Mouse (Mus musculus): Measurements from ENCODE around the gene Ralgps1. TPM values are rescaled to one million over a fixed set of nuclear protein-coding genes. Genes with fewer than 3 reads are reported as not detected.

Gene Ralgps1
- polyA plus RNA-seq, 1 experiment, result 5.9 TPM

DNA sequence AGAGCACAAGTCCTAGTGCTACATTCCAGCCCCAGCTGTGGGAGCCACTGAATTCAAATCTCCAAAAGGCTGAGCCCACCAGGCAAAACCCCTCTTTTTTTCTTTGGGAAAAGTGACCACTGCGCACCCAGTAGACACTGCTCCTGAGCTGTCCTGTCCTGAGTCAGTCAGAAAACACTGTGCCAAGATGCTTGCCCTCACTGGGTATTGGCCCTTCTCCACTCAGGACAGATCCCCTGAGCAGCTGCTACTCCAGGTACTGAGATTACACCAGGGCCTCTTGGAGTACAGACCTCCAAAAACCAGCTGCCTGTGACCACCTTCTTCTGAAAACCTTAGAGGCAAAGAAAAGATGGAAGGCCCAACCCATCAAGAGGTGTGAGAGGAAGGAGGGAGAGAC lies 51.4 kb downstream of the Ralgps1 start:
- no peak for DNase-seq
- no peak for TF ChIP-seq CTCF (IDR thresholded peaks at IDR 0.05; ENCODE audit: insufficient read depth, low read length)
- no peak for TF ChIP-seq POLR2A (IDR thresholded peaks at IDR 0.05; ENCODE audit: borderline replicate concordance, extremely low read depth, low read depth, low read length)
- Histone ChIP-seq H3K4me3 (replicated peaks; ENCODE audit: extremely low read depth, low read depth, low read length) (no peak overlapping the region), H3K4me1 (ENCODE audit: control insufficient read depth, insufficient read depth, low read length) (no peaks in the 10 kb centered on the region)
- WGBS, result 92% methylated on average over 1 of the region's 1 CpGs

- WGBS, result 84% methylated on average over 5 of the region's 5 CpGs
- Histone ChIP-seq H3K4me3 (replicated peaks; ENCODE audit: extremely low read depth, low read depth, low read length) (no peak overlapping the region), H3K4me1 (ENCODE audit: control insufficient read depth, insufficient read depth, low read length) (no peaks in the 10 kb centered on the region)
- DNase-seq, result no peak
- TF ChIP-seq CTCF (IDR thresholded peaks at IDR 0.05; ENCODE audit: insufficient read depth, low read length) (no peak), POLR2A (IDR thresholded peaks at IDR 0.05; ENCODE audit: borderline replicate concordance, extremely low read depth, low read depth, low read length) (no peak)
These were observed 51.8 kb downstream of the Ralgps1 start for GRCm38 (mm10) chr2:33319455-33319854.

GRCm38 (mm10) chr2:33318491-33318964 lies 52.8 kb downstream of the Ralgps1 start:
- WGBS, result 55% methylated on average over 8 of the region's 8 CpGs
- TF ChIP-seq CTCF (IDR thresholded peaks at IDR 0.05; ENCODE audit: insufficient read depth, low read length) (no peak), POLR2A (IDR thresholded peaks at IDR 0.05; ENCODE audit: borderline replicate concordance, extremely low read depth, low read depth, low read length) (no peak)
- no peak for DNase-seq
- H3K4me3 ChIP-seq (replicated peaks; ENCODE audit: extremely low read depth, low read depth, low read length), result no peak overlapping the region
- no peaks in the 10 kb centered on the region for H3K4me1 ChIP-seq (ENCODE audit: control insufficient read depth, insufficient read depth, low read length)

GRCm38 (mm10) chr2:33316516-33316915 lies 54.8 kb downstream of the Ralgps1 start:
- Histone ChIP-seq H3K4me1 (ENCODE audit: control insufficient read depth, insufficient read depth, low read length) (no peaks in the 10 kb centered on the region), H3K4me3 (replicated peaks; ENCODE audit: extremely low read depth, low read depth, low read length) (no peak overlapping the region)
- 30% methylated on average over 7 of the region's 7 CpGs for WGBS
- TF ChIP-seq POLR2A (IDR thresholded peaks at IDR 0.05; ENCODE audit: borderline replicate concordance, extremely low read depth, low read depth, low read length), result no peak
- peak; percentile 66 for TF ChIP-seq CTCF (IDR thresholded peaks at IDR 0.05; ENCODE audit: insufficient read depth, low read length)
- DNase-seq, result peak; percentile 51

- no peaks in the 10 kb centered on the region for H3K4me1 ChIP-seq (ENCODE audit: control insufficient read depth, insufficient read depth, low read length)
- WGBS, result 78% methylated on average over 1 of the region's 1 CpGs
- DNase-seq, result no peak
- no peak overlapping the region for H3K4me3 ChIP-seq (replicated peaks; ENCODE audit: extremely low read depth, low read depth, low read length)
- TF ChIP-seq CTCF (IDR thresholded peaks at IDR 0.05; ENCODE audit: insufficient read depth, low read length) (no peak), POLR2A (IDR thresholded peaks at IDR 0.05; ENCODE audit: borderline replicate concordance, extremely low read depth, low read depth, low read length) (no peak)
These were observed 55.3 kb downstream of the Ralgps1 start for GRCm38 (mm10) chr2:33316063-33316405.

- WGBS, result 64% methylated on average over 4 of the region's 4 CpGs
- H3K4me3 ChIP-seq (replicated peaks; ENCODE audit: extremely low read depth, low read depth, low read length), result no peak overlapping the region
- TF ChIP-seq POLR2A (IDR thresholded peaks at IDR 0.05; ENCODE audit: borderline replicate concordance, extremely low read depth, low read depth, low read length) (no peak), CTCF (IDR thresholded peaks at IDR 0.05; ENCODE audit: insufficient read depth, low read length) (no peak)
- DNase-seq, result no peak
- H3K4me1 ChIP-seq (ENCODE audit: control insufficient read depth, insufficient read depth, low read length), result no peaks in the 10 kb centered on the region
These were observed 55.8 kb downstream of the Ralgps1 start for GRCm38 (mm10) chr2:33315233-33316062.

DNA sequence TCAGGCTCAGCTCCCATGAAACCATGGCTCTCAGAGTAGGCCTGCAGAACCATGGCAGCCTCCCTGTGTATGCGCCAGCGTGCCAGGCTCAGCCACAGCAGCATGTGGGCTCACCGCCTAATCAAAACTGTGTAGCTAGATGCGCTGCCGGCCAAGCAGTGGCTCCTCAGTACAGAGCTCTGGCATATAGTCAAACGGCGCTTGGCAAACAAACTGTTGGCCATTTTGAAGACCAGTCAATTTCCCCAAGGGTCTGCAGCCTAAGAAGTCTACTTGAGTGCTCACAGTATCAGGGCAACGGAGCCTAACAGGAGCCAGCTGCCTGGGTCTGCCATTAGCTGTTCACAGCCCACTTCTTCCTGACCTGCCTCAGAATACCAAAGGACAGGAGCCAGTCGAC lies 61.9 kb downstream of the Ralgps1 start:
- 89% methylated on average over 9 of the region's 9 CpGs for WGBS
- TF ChIP-seq POLR2A (IDR thresholded peaks at IDR 0.05; ENCODE audit: borderline replicate concordance, extremely low read depth, low read depth, low read length) (no peak), CTCF (IDR thresholded peaks at IDR 0.05; ENCODE audit: insufficient read depth, low read length) (no peak)
- Histone ChIP-seq H3K4me3 (replicated peaks; ENCODE audit: extremely low read depth, low read depth, low read length) (no peak overlapping the region), H3K4me1 (ENCODE audit: control insufficient read depth, insufficient read depth, low read length) (no peaks in the 10 kb centered on the region)
- no peak for DNase-seq

DNA sequence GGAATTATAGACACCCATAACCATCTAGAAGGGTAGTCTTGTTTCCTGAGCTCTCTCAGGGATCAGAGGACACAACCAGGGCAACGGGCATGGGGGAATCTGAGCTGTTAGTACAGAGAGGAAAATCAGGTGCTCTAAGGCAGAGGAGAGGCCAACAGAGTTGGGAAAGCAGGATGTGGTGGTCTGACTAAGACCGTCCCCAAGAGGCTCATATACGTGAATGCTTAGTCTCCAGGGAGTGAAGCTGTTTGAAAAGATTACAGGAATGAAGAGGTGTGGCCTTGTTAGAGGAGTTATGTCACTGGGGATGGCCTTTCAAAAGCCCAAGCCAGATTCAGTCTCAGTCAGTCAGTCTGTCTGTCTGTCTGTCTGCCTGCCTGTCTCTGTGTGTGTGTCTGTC lies 64.7 kb downstream of the Ralgps1 start:
- TF ChIP-seq POLR2A (IDR thresholded peaks at IDR 0.05; ENCODE audit: borderline replicate concordance, extremely low read depth, low read depth, low read length) (no peak), CTCF (IDR thresholded peaks at IDR 0.05; ENCODE audit: insufficient read depth, low read length) (no peak)
- Histone ChIP-seq H3K4me3 (replicated peaks; ENCODE audit: extremely low read depth, low read depth, low read length) (no peak overlapping the region), H3K4me1 (ENCODE audit: control insufficient read depth, insufficient read depth, low read length) (peaks cover 3% of the 10 kb centered on the region; the same call in 1 of the 2 replicates)
- no peak for DNase-seq
- whole genome bisulfite sequencing, result 88% methylated on average over 3 of the region's 3 CpGs

DNA sequence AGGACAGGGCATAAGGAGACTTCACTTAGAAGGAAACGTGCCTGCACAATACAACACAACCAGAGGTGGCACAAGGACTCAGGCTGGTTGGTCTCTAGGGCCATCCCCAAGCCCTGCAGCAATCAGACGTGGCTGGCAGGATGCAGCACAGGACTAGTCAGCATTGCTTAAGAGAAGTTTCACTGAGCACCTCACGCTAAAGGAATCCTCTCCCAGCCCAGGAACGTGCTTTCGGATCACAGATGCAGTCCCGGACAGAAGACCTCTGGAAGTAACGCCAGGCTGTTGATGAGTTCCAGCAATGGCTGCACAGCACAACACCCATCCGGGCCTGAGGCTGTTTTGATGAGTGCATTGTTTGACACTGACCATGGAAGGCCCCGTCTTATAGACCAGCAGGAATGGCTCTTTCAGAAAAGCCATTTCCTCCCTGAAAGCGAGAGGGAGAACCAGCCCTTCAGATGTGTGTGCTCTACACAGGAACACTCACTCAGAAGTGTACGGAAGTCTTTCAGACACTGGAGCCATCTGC lies 67.8 kb downstream of the Ralgps1 start:
- Histone ChIP-seq H3K4me1 (ENCODE audit: control insufficient read depth, insufficient read depth, low read length) (peaks cover 6% of the 10 kb centered on the region), H3K4me3 (replicated peaks; ENCODE audit: extremely low read depth, low read depth, low read length) (no peak overlapping the region)
- DNase-seq, result no peak
- 55% methylated on average over 11 of the region's 11 CpGs for WGBS
- TF ChIP-seq POLR2A (IDR thresholded peaks at IDR 0.05; ENCODE audit: borderline replicate concordance, extremely low read depth, low read depth, low read length), result no peak
- no peak for TF ChIP-seq CTCF (IDR thresholded peaks at IDR 0.05; ENCODE audit: insufficient read depth, low read length)

DNA sequence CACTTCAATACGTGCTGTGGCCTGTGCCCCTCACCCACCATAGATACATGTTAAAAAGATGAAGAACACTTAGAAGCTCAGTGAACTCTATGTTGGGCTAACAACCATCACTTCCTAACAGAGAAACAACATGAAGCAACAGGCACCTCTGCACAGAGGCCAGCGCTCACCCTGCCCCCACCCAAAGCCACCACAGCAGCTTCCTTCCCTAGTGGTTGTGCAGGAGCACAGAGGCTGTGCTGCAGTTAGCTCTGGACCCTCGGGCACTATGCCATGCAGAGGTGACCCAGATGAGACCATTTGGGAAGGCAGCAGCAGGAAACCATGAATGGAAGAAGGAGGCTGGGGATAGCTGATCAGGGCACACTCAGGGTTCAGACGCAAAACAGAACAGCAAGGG lies 68.5 kb downstream of the Ralgps1 start:
- no peak overlapping the region for H3K4me3 ChIP-seq (replicated peaks; ENCODE audit: extremely low read depth, low read depth, low read length)
- peaks cover 6% of the 10 kb centered on the region for H3K4me1 ChIP-seq (ENCODE audit: control insufficient read depth, insufficient read depth, low read length)
- 76% methylated on average over 4 of the region's 4 CpGs for WGBS
- TF ChIP-seq POLR2A (IDR thresholded peaks at IDR 0.05; ENCODE audit: borderline replicate concordance, extremely low read depth, low read depth, low read length), result no peak
- no peak for TF ChIP-seq CTCF (IDR thresholded peaks at IDR 0.05; ENCODE audit: insufficient read depth, low read length)
- DNase-seq, result no peak

Measured in lung, adult 2 months (tissue).